Mouse (Mus musculus) hindbrain, embryonic 11.5 days (tissue): ENCODE results near the gene Krt17. TPM values are rescaled to one million over a fixed set of nuclear protein-coding genes. Genes with fewer than 3 reads are reported as not detected.

Source experiments
- polyA plus RNA-seq: library from polyadenylated mRNA; unstranded; fragments of >200 nt; fragmentation: Nextera tagmentation; extraction: Ambion mirVana; gene quantifications from 2 replicates; pipeline ENCODE4 v1.2.1, GENCODE M21; 2014

Gene Krt17
- polyA plus RNA-seq, 1 experiment from 2014 or later = 0.25 TPM

Other genes with a start within 250 kb of the Krt17 start
- not detected in 2 replicates for gene Krt33a, start 244.8 kb downstream of the Krt17 start, polyA plus RNA-seq
- not detected in 2 replicates for gene Krt33b, start 231.2 kb downstream of the Krt17 start, polyA plus RNA-seq
- not detected in 2 replicates for gene Krt34, start 219.5 kb downstream of the Krt17 start, polyA plus RNA-seq
- gene Krt31, start 210.5 kb downstream of the Krt17 start, polyA plus RNA-seq = not detected in 2 replicates
- gene Krt32, start 172.8 kb downstream of the Krt17 start, polyA plus RNA-seq = not detected in 2 replicates
- gene Krt35, start 164.8 kb downstream of the Krt17 start, polyA plus RNA-seq = not detected in 2 replicates
- gene Krt36, start 155.4 kb downstream of the Krt17 start, polyA plus RNA-seq = not detected in 2 replicates
- not detected in 2 replicates for gene Krt13, start 139.5 kb downstream of the Krt17 start, polyA plus RNA-seq
- 1.3 and 2.4 TPM in 2 replicates for gene Krt15, start 125.1 kb downstream of the Krt17 start, polyA plus RNA-seq
- gene Krt19, start 112.4 kb downstream of the Krt17 start, polyA plus RNA-seq = 4.8 and 5.1 TPM in 2 replicates
- gene Krt9, start 67.8 kb downstream of the Krt17 start, polyA plus RNA-seq = not detected in 2 replicates
- gene Krt14, start 53.5 kb downstream of the Krt17 start, polyA plus RNA-seq = 2.4 and 3.9 TPM in 2 replicates
- gene Krt16, start 12.1 kb downstream of the Krt17 start, polyA plus RNA-seq = not detected in 2 replicates
- gene Krt42, start 8.8 kb upstream of the Krt17 start, polyA plus RNA-seq = not detected in 2 replicates
- 1,709 and 1,853 TPM in 2 replicates for gene Eif1, start 58.9 kb upstream of the Krt17 start, polyA plus RNA-seq
- gene Gast, start 73.4 kb upstream of the Krt17 start, polyA plus RNA-seq = 1.1 TPM in 1 of 2 replicates, not detected in the other
- gene Hap1, start 95.1 kb upstream of the Krt17 start, polyA plus RNA-seq = 12.0 and 12.8 TPM in 2 replicates
- gene Jup, start 136.7 kb upstream of the Krt17 start, polyA plus RNA-seq = 26.7 and 30.7 TPM in 2 replicates
- 19.6 and 22.9 TPM in 2 replicates for gene P3h4, start 153.8 kb upstream of the Krt17 start, polyA plus RNA-seq
- 38.7 and 46.1 TPM in 2 replicates for gene Fkbp10, start 154.7 kb upstream of the Krt17 start, polyA plus RNA-seq
- gene Nt5c3b, start 180.8 kb upstream of the Krt17 start, polyA plus RNA-seq = 92.6 and 96.0 TPM in 2 replicates
- 0.66 and 0.68 TPM in 2 replicates for gene Klhl10, start 180.9 kb upstream of the Krt17 start, polyA plus RNA-seq
- 13.8 and 14.9 TPM in 2 replicates for gene Klhl11, start 211.7 kb upstream of the Krt17 start, polyA plus RNA-seq